Mouse (Mus musculus): Measurements from ENCODE around the gene Crip2. TPM values are rescaled to one million over a fixed set of nuclear protein-coding genes. Genes with fewer than 3 reads are reported as not detected.

The Crip2 gene
- polyA plus RNA-seq, 1 experiment from 2014 or later: 53.8 TPM

- WGBS: 93% methylated on average over 7 of the region's 7 CpGs
- Histone ChIP-seq H3K4me3 (ENCODE audit: low read depth, low read length) (no peak overlapping the region), H3K36me3 (ENCODE audit: control insufficient read depth, insufficient read depth, low read length) (no peaks in the 10 kb centered on the region), H3K4me1 (ENCODE audit: control insufficient read depth, insufficient read depth, low read length) (peaks cover 9% of the 10 kb centered on the region), H3K4me2 (ENCODE audit: low read depth, severe bottlenecking) (no peak overlapping the region), H3K9ac (ENCODE audit: low read length) (no peak overlapping the region), H3K27me3 (ENCODE audit: control insufficient read depth, insufficient read depth, low read length) (peaks cover 16% of the 10 kb centered on the region), H3K27ac (replicated peaks; ENCODE audit: low read depth, low read length) (no peak overlapping the region), H3K9me3 (ENCODE audit: control insufficient read depth, low read length) (no peaks in the 10 kb centered on the region)
- DNase-seq (ENCODE audit: low spot score) (no peak), ATAC-seq (ENCODE audit: insufficient number of reproducible peaks, low FRiP score, low TSS enrichment, low read depth) (no peak)
Measured at GRCm38 (mm10) chr12:113153971-113154370, 13.9 kb downstream of the Crip2 start.

DNA sequence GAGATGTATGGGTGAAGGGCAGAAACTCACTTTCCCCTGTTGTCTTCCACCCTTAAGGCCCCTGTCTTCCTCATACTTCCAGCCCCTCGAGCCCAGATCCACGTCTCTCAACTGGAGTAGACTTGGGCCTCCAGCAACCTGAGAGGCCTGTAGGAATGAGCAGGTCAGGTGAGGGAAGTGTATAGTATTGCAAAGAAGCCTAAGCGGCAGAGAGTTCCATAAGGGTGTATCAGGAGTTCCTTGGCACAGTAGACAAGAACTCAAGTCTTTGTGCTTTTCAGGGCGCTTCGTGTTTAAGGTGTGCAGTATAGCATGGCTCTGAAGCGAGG, 14.7 kb downstream of the Crip2 start:
- peak overlapping the region; percentile 59; the same call in 1 of the 2 replicates for H3K9ac ChIP-seq (ENCODE audit: low read length)
- ATAC-seq (ENCODE audit: insufficient number of reproducible peaks, low FRiP score, low TSS enrichment, low read depth): no peak
- H3K27me3 ChIP-seq (ENCODE audit: control insufficient read depth, insufficient read depth, low read length): peaks cover 12% of the 10 kb centered on the region
- WGBS: 72% methylated on average over 6 of the region's 6 CpGs
- H3K9me3 ChIP-seq (ENCODE audit: control insufficient read depth, low read length): no peaks in the 10 kb centered on the region
- H3K4me1 ChIP-seq (ENCODE audit: control insufficient read depth, insufficient read depth, low read length): peaks cover 9% of the 10 kb centered on the region
- peak overlapping the region; percentile 84; the same call in 1 of the 2 replicates for H3K4me2 ChIP-seq (ENCODE audit: low read depth, severe bottlenecking)
- no peak for DNase-seq (ENCODE audit: low spot score)
- H3K27ac ChIP-seq (replicated peaks; ENCODE audit: low read depth, low read length): no peak overlapping the region
- H3K4me3 ChIP-seq (ENCODE audit: low read depth, low read length): no peak overlapping the region
- H3K36me3 ChIP-seq (ENCODE audit: control insufficient read depth, insufficient read depth, low read length): no peaks in the 10 kb centered on the region

DNA sequence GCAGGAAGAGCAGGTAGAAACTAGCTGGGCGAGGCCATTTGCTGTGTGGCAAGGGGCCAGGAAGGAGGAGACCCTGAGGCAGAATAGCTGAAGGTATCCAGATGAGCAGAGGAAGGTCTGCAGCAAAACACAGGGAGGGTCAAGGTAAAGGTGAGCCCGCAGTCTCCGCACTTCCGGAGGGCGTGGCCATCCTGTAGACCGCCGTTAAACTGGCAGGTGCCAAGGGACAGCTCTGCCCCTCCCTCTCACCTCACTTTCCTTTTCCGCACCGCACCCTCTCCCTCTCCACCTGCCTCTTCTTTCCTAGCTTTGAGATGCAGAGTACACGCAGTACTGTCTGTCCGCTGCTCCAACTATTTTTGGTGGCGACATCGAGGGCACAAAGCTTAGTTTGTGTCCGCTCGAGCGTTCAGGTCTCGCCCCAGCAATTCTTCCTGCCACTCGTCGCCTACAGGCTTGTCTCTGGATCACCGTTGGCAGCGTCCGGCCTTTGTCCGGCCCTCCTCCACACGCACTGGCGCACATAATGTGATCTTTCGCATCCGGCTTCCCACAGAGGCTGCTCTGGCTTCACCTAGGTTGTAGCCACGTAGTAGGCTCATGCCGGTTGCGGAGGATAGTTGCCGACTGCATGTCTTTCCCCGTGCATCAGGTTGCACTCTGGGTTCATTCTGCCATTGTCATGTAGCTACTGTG, 15.2 kb downstream of the Crip2 start:
- 6% methylated on average over 32 of the region's 32 CpGs for WGBS
- DNase-seq (ENCODE audit: low spot score) (peak; percentile 67), ATAC-seq (ENCODE audit: insufficient number of reproducible peaks, low FRiP score, low TSS enrichment, low read depth) (no peak)
- Histone ChIP-seq H3K4me3 (ENCODE audit: low read depth, low read length) (peak overlapping the region; percentile 32), H3K9me3 (ENCODE audit: control insufficient read depth, low read length) (no peaks in the 10 kb centered on the region), H3K9ac (ENCODE audit: low read length) (peak overlapping the region; percentile 59), H3K4me1 (ENCODE audit: control insufficient read depth, insufficient read depth, low read length) (peaks cover 9% of the 10 kb centered on the region), H3K27me3 (ENCODE audit: control insufficient read depth, insufficient read depth, low read length) (peaks cover 12% of the 10 kb centered on the region), H3K4me2 (ENCODE audit: low read depth, severe bottlenecking) (peak overlapping the region; percentile 84), H3K36me3 (ENCODE audit: control insufficient read depth, insufficient read depth, low read length) (no peaks in the 10 kb centered on the region), H3K27ac (replicated peaks; ENCODE audit: low read depth, low read length) (no peak overlapping the region)

DNA sequence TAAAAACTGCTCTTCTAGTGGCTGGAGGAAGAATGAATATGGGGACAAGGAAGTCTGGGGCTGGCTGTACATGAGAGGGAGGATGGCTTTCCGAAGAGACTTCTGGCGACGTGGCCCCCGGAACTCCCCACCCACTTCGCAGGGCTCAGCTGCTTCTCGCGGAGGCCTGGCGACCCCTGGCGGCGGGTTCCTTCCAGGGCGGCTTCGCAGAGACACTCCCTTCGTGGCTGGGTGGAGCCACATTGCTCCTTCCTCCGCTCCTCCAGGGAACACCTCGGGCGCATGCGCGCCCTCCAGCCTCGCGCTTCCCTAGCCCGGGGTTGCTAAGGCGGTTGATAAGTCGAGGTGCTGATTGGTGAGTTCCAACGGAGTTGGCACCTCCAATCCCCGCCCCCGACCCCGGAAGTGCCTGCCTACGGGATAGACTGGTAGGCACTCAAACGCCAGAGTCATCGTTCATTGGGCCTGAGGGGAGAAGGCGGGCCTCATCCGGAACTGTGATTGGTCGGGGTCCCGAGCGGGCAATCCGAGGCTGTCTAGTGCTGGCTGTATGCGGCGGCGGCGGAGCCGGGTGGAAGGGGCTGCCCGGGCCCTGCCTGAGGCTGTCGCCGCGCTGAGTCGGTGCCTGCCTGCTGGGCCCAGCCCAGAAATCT, 16.0 kb downstream of the Crip2 start, which contains the start of gene Tedc1:
Gene Tedc1, plus strand, starts transcription at position 535 of the 653 bp plus-strand sequence.
- DNase-seq (ENCODE audit: low spot score): peak; percentile 99
- no peaks in the 10 kb centered on the region for H3K9me3 ChIP-seq (ENCODE audit: control insufficient read depth, low read length)
- peak within 1 kb of the TSS; percentile 62 for H3K4me3 ChIP-seq (ENCODE audit: low read depth, low read length)
- peaks cover 6% of the 10 kb centered on the region for H3K27me3 ChIP-seq (ENCODE audit: control insufficient read depth, insufficient read depth, low read length)
- H3K4me2 ChIP-seq (ENCODE audit: low read depth, severe bottlenecking): peak within 1 kb of the TSS; percentile 84
- 0 out of 2 replicates have a peak, but pooled peaks cover 2% of the 10 kb centered on the region for H3K36me3 ChIP-seq (ENCODE audit: control insufficient read depth, insufficient read depth, low read length)
- H3K9ac ChIP-seq (ENCODE audit: low read length): peak within 1 kb of the TSS; percentile 59
- WGBS: under 1% methylated on average over 46 of the region's 46 CpGs
- H3K27ac ChIP-seq (replicated peaks; ENCODE audit: low read depth, low read length): no peak within 1 kb of the TSS
- peak; percentile 94 for ATAC-seq (ENCODE audit: insufficient number of reproducible peaks, low FRiP score, low TSS enrichment, low read depth)
- peaks cover 9% of the 10 kb centered on the region for H3K4me1 ChIP-seq (ENCODE audit: control insufficient read depth, insufficient read depth, low read length)

- peaks cover 9% of the 10 kb centered on the region for H3K4me1 ChIP-seq (ENCODE audit: control insufficient read depth, insufficient read depth, low read length)
- 0 out of 2 replicates have a peak, but pooled peaks cover 2% of the 10 kb centered on the region for H3K36me3 ChIP-seq (ENCODE audit: control insufficient read depth, insufficient read depth, low read length)
- ATAC-seq (ENCODE audit: insufficient number of reproducible peaks, low FRiP score, low TSS enrichment, low read depth) (no peak), DNase-seq (ENCODE audit: low spot score) (no peak)
- peak overlapping the region; percentile 62 for H3K4me3 ChIP-seq (ENCODE audit: low read depth, low read length)
- peak overlapping the region; percentile 50 for H3K9ac ChIP-seq (ENCODE audit: low read length)
- under 1% methylated on average over 23 of the region's 23 CpGs for WGBS
- peak overlapping the region; percentile 81 for H3K4me2 ChIP-seq (ENCODE audit: low read depth, severe bottlenecking)
- 0 out of 2 replicates have a peak, but pooled peaks cover 2% of the 10 kb centered on the region for H3K27me3 ChIP-seq (ENCODE audit: control insufficient read depth, insufficient read depth, low read length)
- no peaks in the 10 kb centered on the region for H3K9me3 ChIP-seq (ENCODE audit: control insufficient read depth, low read length)
- no peak overlapping the region for H3K27ac ChIP-seq (replicated peaks; ENCODE audit: low read depth, low read length)
Measured at GRCm38 (mm10) chr12:113156540-113156929, 16.5 kb downstream of the Crip2 start.

- no peak overlapping the region for H3K27ac ChIP-seq (replicated peaks; ENCODE audit: low read depth, low read length)
- H3K4me2 ChIP-seq (ENCODE audit: low read depth, severe bottlenecking): peak overlapping the region; percentile 81
Measured at GRCm38 (mm10) chr12:113157002-113157401, 17.0 kb downstream of the Crip2 start.

DNA sequence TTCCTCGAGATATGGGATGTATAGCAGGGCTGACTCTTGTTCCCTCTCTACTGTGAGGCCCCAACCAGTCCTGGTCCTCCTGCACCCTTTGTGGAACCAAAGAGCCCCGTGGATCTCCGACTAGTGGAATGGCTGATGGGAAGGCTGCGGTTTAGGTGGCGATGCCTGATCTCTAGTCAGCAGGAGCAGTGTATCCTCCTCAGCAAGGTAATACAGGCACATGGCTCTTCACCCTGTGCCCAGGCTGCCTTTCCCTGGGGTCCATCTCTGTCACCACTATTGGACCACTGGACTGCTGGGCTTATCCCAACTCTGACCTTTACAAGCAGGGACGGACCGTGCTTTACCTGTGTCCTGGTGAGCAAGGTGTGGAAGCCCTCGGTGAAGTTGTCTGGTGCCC, 17.5 kb downstream of the Crip2 start:
- H3K36me3 ChIP-seq (ENCODE audit: control insufficient read depth, insufficient read depth, low read length): 0 out of 2 replicates have a peak, but pooled peaks cover 2% of the 10 kb centered on the region
- WGBS: 92% methylated on average over 8 of the region's 8 CpGs
- H3K4me1 ChIP-seq (ENCODE audit: control insufficient read depth, insufficient read depth, low read length): peaks cover 5% of the 10 kb centered on the region
- H3K9me3 ChIP-seq (ENCODE audit: control insufficient read depth, low read length): no peaks in the 10 kb centered on the region
- no peak for ATAC-seq (ENCODE audit: insufficient number of reproducible peaks, low FRiP score, low TSS enrichment, low read depth)
- no peak for DNase-seq (ENCODE audit: low spot score)
- H3K27ac ChIP-seq (replicated peaks; ENCODE audit: low read depth, low read length): no peak overlapping the region
- peak overlapping the region; percentile 81 for H3K4me2 ChIP-seq (ENCODE audit: low read depth, severe bottlenecking)
- H3K4me3 ChIP-seq (ENCODE audit: low read depth, low read length): no peak overlapping the region
- H3K9ac ChIP-seq (ENCODE audit: low read length): no peak overlapping the region
- no peaks in the 10 kb centered on the region for H3K27me3 ChIP-seq (ENCODE audit: control insufficient read depth, insufficient read depth, low read length)

More at GRCm38 (mm10) chr12:113157002-113157401, 17.0 kb downstream of the Crip2 start:
- Histone ChIP-seq H3K4me1 (ENCODE audit: control insufficient read depth, insufficient read depth, low read length) (peaks cover 8% of the 10 kb centered on the region), H3K9ac (ENCODE audit: low read length) (peak overlapping the region; percentile 50), H3K4me3 (ENCODE audit: low read depth, low read length) (peak overlapping the region; percentile 62), H3K9me3 (ENCODE audit: control insufficient read depth, low read length) (no peaks in the 10 kb centered on the region), H3K36me3 (ENCODE audit: control insufficient read depth, insufficient read depth, low read length) (0 out of 2 replicates have a peak, but pooled peaks cover 2% of the 10 kb centered on the region), H3K27me3 (ENCODE audit: control insufficient read depth, insufficient read depth, low read length) (no peaks in the 10 kb centered on the region)
- DNase-seq (ENCODE audit: low spot score) (no peak), ATAC-seq (ENCODE audit: insufficient number of reproducible peaks, low FRiP score, low TSS enrichment, low read depth) (no peak)
- 44% methylated on average over 8 of the region's 8 CpGs for WGBS

DNA sequence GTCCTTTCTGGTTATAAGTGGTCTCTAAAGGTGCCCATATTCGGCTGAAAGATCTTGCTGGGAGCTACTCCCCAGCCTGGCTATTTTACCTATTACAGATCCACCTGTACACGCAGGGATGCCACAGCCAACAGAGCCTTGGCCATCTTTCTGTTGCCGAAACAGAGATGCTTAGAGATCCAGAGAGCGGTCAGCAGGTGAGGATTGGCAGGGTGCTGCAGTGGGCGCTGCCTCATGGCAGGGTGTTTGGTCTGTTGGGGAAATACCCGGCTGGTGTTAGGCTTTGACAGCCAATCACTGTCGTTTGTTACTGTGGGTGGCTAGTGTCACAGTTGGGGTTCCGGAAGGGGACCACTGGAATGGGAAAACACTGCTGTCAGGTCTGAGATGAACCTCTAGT, 17.9 kb downstream of the Crip2 start:
- WGBS: 91% methylated on average over 8 of the region's 8 CpGs
- Histone ChIP-seq H3K27me3 (ENCODE audit: control insufficient read depth, insufficient read depth, low read length) (no peaks in the 10 kb centered on the region), H3K4me3 (ENCODE audit: low read depth, low read length) (no peak overlapping the region), H3K9me3 (ENCODE audit: control insufficient read depth, low read length) (no peaks in the 10 kb centered on the region), H3K9ac (ENCODE audit: low read length) (no peak overlapping the region), H3K4me1 (ENCODE audit: control insufficient read depth, insufficient read depth, low read length) (peaks cover 5% of the 10 kb centered on the region), H3K4me2 (ENCODE audit: low read depth, severe bottlenecking) (no peak overlapping the region), H3K27ac (replicated peaks; ENCODE audit: low read depth, low read length) (no peak overlapping the region), H3K36me3 (ENCODE audit: control insufficient read depth, insufficient read depth, low read length) (peaks cover 4% of the 10 kb centered on the region; the same call in 1 of the 2 replicates)
- no peak for ATAC-seq (ENCODE audit: insufficient number of reproducible peaks, low FRiP score, low TSS enrichment, low read depth)
- DNase-seq (ENCODE audit: low spot score): no peak

Measured in limb, embryonic 11.5 days (tissue).